Comparison of ENCODE assay signal across 10 mouse cellular contexts in genomic region chr19:55880664-55881359, GRCm38 (mm10).
DNase-seq lines count a peak whose midpoint lies in the region; ATAC-seq and TF ChIP-seq lines count a peak whose summit lies in the region.
"Had no signal": no experiment of that assay in that cellular context is flagged by ENCODE, and none has a peak within 500 bp of the region (broad histone marks: within the 10 kb centered on the region; RNA-seq: fewer than 3 reads in every experiment).

No protein-coding gene starts in this region.

- TF ChIP-seq CTCF in embryonic fibroblast, embryonic 13.5 days (IDR thresholded peaks at IDR 0.05; ENCODE audit: borderline replicate concordance, insufficient read depth, low read length), result no peak

- H3K27ac ChIP-seq in embryonic fibroblast, embryonic 13.5 days (ENCODE audit: insufficient read depth, low read length), result 0 out of 2 replicates have a peak overlapping the region, but pooled peaks have one; percentile 3
- H3K27ac ChIP-seq: kidney, postnatal 0 days; neural tube, embryonic 12.5 days had no signal

- ATAC-seq in activated CD4-positive, CD25-positive, alpha-beta regulatory T cell, adult 4 months, result no peak

- TF ChIP-seq POLR2A in embryonic fibroblast, embryonic 13.5 days (IDR thresholded peaks at IDR 0.05; ENCODE audit: low read depth, low read length), result no peak

- peak; percentile 43 for DNase-seq in gastrocnemius, adult 18-20 months (ENCODE audit: low spot score)
- DNase-seq in gastrocnemius, postnatal 10 days, result no peak
- peak; percentile 40 to 63 for DNase-seq in layer of hippocampus, postnatal 10 days (ENCODE audit: low spot score in 2 of 2)
- DNase-seq in right cerebral cortex, adult 18-20 months, result peak; percentile 4
- DNase-seq in c-Kit-positive CD71-positive TER-119-positive erythroid progenitor cells, embryonic 14.5 days (ENCODE audit: low spot score), result no peak
- DNase-seq in urinary bladder, postnatal 10 days (ENCODE audit: low spot score), result no peak

- peaks cover 12% of the 10 kb centered on the region for H3K4me1 ChIP-seq in embryonic fibroblast, embryonic 13.5 days (ENCODE audit: control insufficient read depth, insufficient read depth, low read length)

- H3K4me3 ChIP-seq in embryonic fibroblast, embryonic 13.5 days (ENCODE audit: insufficient read depth, low read length), result no peak overlapping the region
- H3K4me3 ChIP-seq: neural tube, embryonic 12.5 days had no signal

Comparison
In these comparisons a context has a peak if more than half of its experiments do, and no peak if none do; other contexts are left out.
1. DNase-seq: peak in gastrocnemius, adult 18-20 months (single experiment), layer of hippocampus, postnatal 10 days (2 of 2) and right cerebral cortex, adult 18-20 months (single experiment); none in gastrocnemius, postnatal 10 days (single experiment), c-Kit-positive CD71-positive TER-119-positive erythroid progenitor cells, embryonic 14.5 days (single experiment) and urinary bladder, postnatal 10 days (single experiment).